Mouse (Mus musculus) forebrain, embryonic 10.5 days (tissue): ENCODE results near the gene B3gnt8. TPM values are rescaled to one million over a fixed set of nuclear protein-coding genes. Genes with fewer than 3 reads are reported as not detected.

Experiments used
- polyA plus RNA-seq: library from polyadenylated mRNA; unstranded; fragments of >200 nt; fragmentation: Nextera tagmentation; extraction: Ambion mirVana; gene quantifications from 2 replicates; pipeline ENCODE4 v1.2.1, GENCODE M21; 2016

The B3gnt8 gene
- polyA plus RNA-seq, 1 experiment from 2014 or later: 1.1 TPM

Other genes starting within 250 kb of the B3gnt8 start
- 7.4 and 7.5 TPM in 2 replicates for gene Lipe, start 227.9 kb upstream of the B3gnt8 start, polyA plus RNA-seq
- 0.43 and 0.71 TPM in 2 replicates for gene Cxcl17, start 213.8 kb upstream of the B3gnt8 start, polyA plus RNA-seq
- gene Ceacam1, start 149.1 kb upstream of the B3gnt8 start, polyA plus RNA-seq: 0.81 and 0.91 TPM in 2 replicates
- not detected in 2 replicates for gene Ceacam2, start 86.8 kb upstream of the B3gnt8 start, polyA plus RNA-seq
- gene Erich4, start 10.8 kb upstream of the B3gnt8 start, polyA plus RNA-seq: not detected in 2 replicates
- 26.9 and 27.0 TPM in 2 replicates for gene Dmac2, start 7.2 kb upstream of the B3gnt8 start, polyA plus RNA-seq
- 42.5 and 44.0 TPM in 2 replicates for gene Bckdha, start 32.3 kb downstream of the B3gnt8 start, polyA plus RNA-seq
- gene Exosc5, start 32.5 kb downstream of the B3gnt8 start, polyA plus RNA-seq: 81.0 and 82.1 TPM in 2 replicates
- 2.2 and 3.2 TPM in 2 replicates for gene Tmem91, start 48.5 kb downstream of the B3gnt8 start, polyA plus RNA-seq
- gene B9d2, start 54.1 kb downstream of the B3gnt8 start, polyA plus RNA-seq: 36.9 and 38.1 TPM in 2 replicates
- gene Tgfb1, start 60.3 kb downstream of the B3gnt8 start, polyA plus RNA-seq: 0.89 and 1.2 TPM in 2 replicates
- gene Ccdc97, start 92.4 kb downstream of the B3gnt8 start, polyA plus RNA-seq: 28.7 and 29.6 TPM in 2 replicates
- 59.2 and 60.5 TPM in 2 replicates for gene Hnrnpul1, start 128.1 kb downstream of the B3gnt8 start, polyA plus RNA-seq
- gene Axl, start 162.1 kb downstream of the B3gnt8 start, polyA plus RNA-seq: 19.3 and 19.5 TPM in 2 replicates
- 0.17 and 0.28 TPM in 2 replicates for gene Cyp2s1, start 190.3 kb downstream of the B3gnt8 start, polyA plus RNA-seq